Mouse (Mus musculus) liver, postnatal 0 days (tissue): ENCODE results near the gene Foxc1.

ENCODE experiments used
- CTCF ChIP-seq: sonication (generic); IDR thresholded peaks from 2 replicates; pipeline ENCODE4 v1.5.1; 2016; ENCODE audit warnings: antibody characterized with exemption, low read depth
- EP300 ChIP-seq: IDR thresholded peaks from 2 replicates; pipeline ENCODE4 v1.6.1; 2016; ENCODE audit warnings: antibody characterized with exemption, low read depth, mild to moderate bottlenecking

GRCm38 (mm10) chr13:31835802-31836201, 29.4 kb downstream of the Foxc1 start:
- TF ChIP-seq CTCF (no peak), EP300 (no peak)
